Mouse (Mus musculus) liver, adult 2 months (tissue): ENCODE measurements around the gene Tsn. TPM values are rescaled to one million over a fixed set of nuclear protein-coding genes. Genes with fewer than 3 reads are reported as not detected.

Source experiments
- DNase-seq: peaks from one replicate; pipeline ENCODE4 v3.0.0-alpha.2; 2011; ENCODE audit warnings: low read depth, low spot score; ENCODE audit errors: extremely low read depth
- H3K27ac ChIP-seq: fragments of 200-500 bp; replicated peaks from 2 replicates; pipeline ENCODE4 v1.5.1; 2012; ENCODE audit warnings: low read depth, mild to moderate bottlenecking, control low read depth, inconsistent platforms, low read length; ENCODE audit not compliant: insufficient read depth
- H3K27me3 ChIP-seq: fragments of 200-500 bp; 2 replicates; pipeline ENCODE4 v1.6.1; 2012; ENCODE audit warnings: mild to moderate bottlenecking, moderate library complexity, low read length, inconsistent platforms; ENCODE audit not compliant: control insufficient read depth, insufficient read depth
- H3K36me3 ChIP-seq: fragments of 200-500 bp; 2 replicates; pipeline ENCODE4 v1.6.1; 2012; ENCODE audit warnings: low read length, inconsistent platforms; ENCODE audit not compliant: control insufficient read depth, insufficient read depth
- H3K4me1 ChIP-seq: fragments of 200-500 bp; 2 replicates; pipeline ENCODE4 v1.6.1; 2011; ENCODE audit warnings: low read length; ENCODE audit not compliant: control insufficient read depth, insufficient read depth
- H3K4me3 ChIP-seq: fragments of 200-500 bp; 2 replicates; pipeline ENCODE4 v1.5.1; 2011; ENCODE audit warnings: low read depth, mild to moderate bottlenecking, control low read depth, low read length, moderate library complexity; ENCODE audit not compliant: insufficient read depth
- H3K79me2 ChIP-seq: fragments of 200-500 bp; 2 replicates; pipeline ENCODE4 v1.6.1; 2012; ENCODE audit warnings: inconsistent platforms, mild to moderate bottlenecking, low read length, moderate library complexity; ENCODE audit not compliant: control insufficient read depth, insufficient read depth
- H3K9ac ChIP-seq: fragments of 200-500 bp; 2 replicates; pipeline ENCODE4 v1.6.1; 2012; ENCODE audit warnings: low read depth, mild to moderate bottlenecking, control low read depth, inconsistent platforms, low read length
- CTCF ChIP-seq: fragments of 200-500 bp; IDR thresholded peaks from 2 replicates; pipeline ENCODE4 v1.5.1; 2011; ENCODE audit warnings: low read depth, low read length, control low read depth
- POLR2A ChIP-seq: fragments of 200-500 bp; IDR thresholded peaks from 2 replicates; pipeline ENCODE4 v1.6.1; 2011; ENCODE audit warnings: low read length, control low read depth; ENCODE audit not compliant: insufficient read depth; ENCODE audit errors: extremely low read depth
- WGBS: fragments of 180-500 bp; shearing (Covaris S2); methylation state at CpG from one replicate; pipeline ENCODE4 v1.1.7; 2018; 5-methylcytosine and 5-hydroxymethylcytosine counted together
- polyA plus RNA-seq: library from polyadenylated mRNA; depleted of rRNA; stranded (reverse); fragments of >200 nt; gene quantifications from 2 replicates; pipeline ENCODE4 v1.2.3, GENCODE M21; 2012
- total RNA-seq: library from RNA; depleted of rRNA; stranded (reverse); fragments of >200 nt; gene quantifications from 2 replicates; pipeline ENCODE4 v1.2.3, GENCODE M21; 2014

Tsn gene
- total and polyA plus RNA-seq, 2 experiments: 28.9 to 37.0 TPM

GRCm38 (mm10) chr1:118297719-118298118 is 13.8 kb downstream of the Tsn start:
- WGBS: 79% methylated on average over 2 of the region's 2 CpGs
- H3K79me2 ChIP-seq: no peaks in the 10 kb centered on the region
- no peak for DNase-seq
- no peak overlapping the region for H3K4me3 ChIP-seq
- no peaks in the 10 kb centered on the region for H3K27me3 ChIP-seq
- no peak overlapping the region for H3K27ac ChIP-seq
- peaks cover 54% of the 10 kb centered on the region for H3K36me3 ChIP-seq
- no peak overlapping the region for H3K9ac ChIP-seq
- H3K4me1 ChIP-seq: no peaks in the 10 kb centered on the region
- TF ChIP-seq CTCF (no peak), POLR2A (no peak)

- TF ChIP-seq POLR2A (no peak), CTCF (no peak)
- 90% methylated on average over 3 of the region's 3 CpGs for WGBS
- peaks cover 47% of the 10 kb centered on the region for H3K36me3 ChIP-seq
- H3K9ac ChIP-seq: no peak overlapping the region
- no peak overlapping the region for H3K4me3 ChIP-seq
- H3K79me2 ChIP-seq: no peaks in the 10 kb centered on the region
- no peaks in the 10 kb centered on the region for H3K4me1 ChIP-seq
- H3K27ac ChIP-seq: no peak overlapping the region
- DNase-seq: no peak
- no peaks in the 10 kb centered on the region for H3K27me3 ChIP-seq
Measured at GRCm38 (mm10) chr1:118296673-118297072, 14.9 kb downstream of the Tsn start.

- no peak for DNase-seq
- no peaks in the 10 kb centered on the region for H3K27me3 ChIP-seq
- peaks cover 31% of the 10 kb centered on the region for H3K36me3 ChIP-seq
- H3K9ac ChIP-seq: no peak overlapping the region
- H3K27ac ChIP-seq: no peak overlapping the region
- no peak overlapping the region for H3K4me3 ChIP-seq
- H3K4me1 ChIP-seq: no peaks in the 10 kb centered on the region
- H3K79me2 ChIP-seq: no peaks in the 10 kb centered on the region
- WGBS: 67% methylated on average over 5 of the region's 5 CpGs
- TF ChIP-seq CTCF (no peak), POLR2A (no peak)
Measured at GRCm38 (mm10) chr1:118294826-118295225, 16.7 kb downstream of the Tsn start.

GRCm38 (mm10) chr1:118294192-118294591 is 17.3 kb downstream of the Tsn start:
- no peak overlapping the region for H3K27ac ChIP-seq
- TF ChIP-seq CTCF: no peak
- no peak for TF ChIP-seq POLR2A
- no peak for DNase-seq
- no peaks in the 10 kb centered on the region for H3K27me3 ChIP-seq
- H3K9ac ChIP-seq: no peak overlapping the region
- H3K79me2 ChIP-seq: no peaks in the 10 kb centered on the region
- H3K36me3 ChIP-seq: peaks cover 28% of the 10 kb centered on the region
- WGBS: 99% methylated on average over 3 of the region's 3 CpGs
- no peaks in the 10 kb centered on the region for H3K4me1 ChIP-seq
- H3K4me3 ChIP-seq: no peak overlapping the region

GRCm38 (mm10) chr1:118292291-118292690 is 19.2 kb downstream of the Tsn start:
- H3K36me3 ChIP-seq: peaks cover 11% of the 10 kb centered on the region; the same call in 1 of the 2 replicates
- no peaks in the 10 kb centered on the region for H3K79me2 ChIP-seq
- H3K27me3 ChIP-seq: no peaks in the 10 kb centered on the region
- H3K4me3 ChIP-seq: no peak overlapping the region
- no peak overlapping the region for H3K9ac ChIP-seq
- TF ChIP-seq POLR2A: no peak
- no peak for TF ChIP-seq CTCF
- WGBS: 79% methylated on average over 4 of the region's 4 CpGs
- DNase-seq: no peak
- no peak overlapping the region for H3K27ac ChIP-seq
- no peaks in the 10 kb centered on the region for H3K4me1 ChIP-seq

- WGBS: 13% methylated on average over 2 of the region's 2 CpGs
Measured at GRCm38 (mm10) chr1:118275139-118275538, 36.4 kb downstream of the Tsn start.

More at GRCm38 (mm10) chr1:118275139-118275538, 36.4 kb downstream of the Tsn start:
- peak; percentile 26 for DNase-seq
- TF ChIP-seq POLR2A (no peak), CTCF (0 out of 2 replicates have a peak, but pooled peaks have one; percentile 12)
- H3K36me3 ChIP-seq: no peaks in the 10 kb centered on the region
- no peak overlapping the region for H3K9ac ChIP-seq
- H3K27ac ChIP-seq: no peak overlapping the region
- H3K27me3 ChIP-seq: no peaks in the 10 kb centered on the region
- no peaks in the 10 kb centered on the region for H3K79me2 ChIP-seq
- H3K4me1 ChIP-seq: no peaks in the 10 kb centered on the region
- H3K4me3 ChIP-seq: no peak overlapping the region
